17 mouse cellular contexts compared by ENCODE assay signal in genomic region chr11:117069027-117069426, GRCm38 (mm10). TPM values are rescaled to one million over a fixed set of nuclear protein-coding genes. Genes with fewer than 3 reads are reported as not detected.
A peak's percentile ranks its signal among the peaks of the same experiment; 100 is the strongest.
DNase-seq lines count a peak whose midpoint lies in the region; ATAC-seq and TF ChIP-seq lines count a peak whose summit lies in the region.
"Had no signal": no experiment of that assay in that cellular context is flagged by ENCODE, and none has a peak within 500 bp of the region (broad histone marks: within the 10 kb centered on the region; RNA-seq: fewer than 3 reads in every experiment).

No protein-coding gene starts in this region.

- intact Hi-C loops in gastrocnemius, adult 2 months (cut with DNase I): no loop called here

- ATAC-seq in liver, postnatal 0 days: no peak
- no peak for ATAC-seq in liver, embryonic 12.5 days
- ATAC-seq in kidney, embryonic 16.5 days (ENCODE audit: low FRiP score, low TSS enrichment): no peak
- ATAC-seq: hindbrain, embryonic 16.5 days; midbrain, embryonic 16.5 days had no signal

- no peaks in the 10 kb centered on the region for H3K36me3 ChIP-seq in liver, postnatal 0 days (replicated peaks; ENCODE audit: insufficient read depth, low read length)
- no peaks in the 10 kb centered on the region for H3K36me3 ChIP-seq in liver, embryonic 12.5 days
- no peaks in the 10 kb centered on the region for H3K36me3 ChIP-seq in kidney, embryonic 16.5 days (ENCODE audit: insufficient read depth, low read length)
- H3K36me3 ChIP-seq: forebrain, embryonic 12.5 days; lung, embryonic 15.5 days; neural tube, embryonic 15.5 days had no signal

- DNase-seq in gastrocnemius, adult 2 months: no peak
- no peak for DNase-seq in gastrocnemius, adult 18-20 months (ENCODE audit: low spot score)
- DNase-seq in liver, postnatal 0 days: no peak
- DNase-seq in thymus, postnatal 14 days: peak; percentile 42
- DNase-seq in embryo, embryonic 10.5 days (ENCODE audit: low spot score): no peak
- DNase-seq: cerebellum, adult 18-20 months; gastrocnemius, postnatal 25 days; left cerebral cortex, postnatal 4 days; right cerebral cortex, postnatal 4 days had no signal

- 60% methylated on average over 3 of the region's 3 CpGs for WGBS in liver, postnatal 0 days (ENCODE audit: insufficient replicate concordance)
- WGBS in liver, embryonic 12.5 days (ENCODE audit: insufficient replicate concordance): 53% methylated on average over 3 of the region's 3 CpGs
- WGBS in bone marrow, adult 2 months: 62% methylated on average over 3 of the region's 3 CpGs
- WGBS in kidney, embryonic 16.5 days: 51% methylated on average over 3 of the region's 3 CpGs

- H3K27me3 ChIP-seq in liver, postnatal 0 days (ENCODE audit: insufficient read depth, low read length): 0 out of 2 replicates have a peak, but pooled peaks cover 6% of the 10 kb centered on the region
- peaks cover 30% of the 10 kb centered on the region for H3K27me3 ChIP-seq in liver, embryonic 12.5 days (replicated peaks)
- no peaks in the 10 kb centered on the region for H3K27me3 ChIP-seq in kidney, embryonic 16.5 days (ENCODE audit: insufficient read depth, low read length)

- H3K9me3 ChIP-seq in liver, postnatal 0 days (ENCODE audit: low read length): no peaks in the 10 kb centered on the region
- no peaks in the 10 kb centered on the region for H3K9me3 ChIP-seq in liver, embryonic 12.5 days (replicated peaks)
- H3K9me3 ChIP-seq in kidney, embryonic 16.5 days (ENCODE audit: low read length): no peaks in the 10 kb centered on the region
- H3K9me3 ChIP-seq: forebrain, embryonic 12.5 days; lung, embryonic 15.5 days; neural tube, embryonic 15.5 days had no signal

- H3K27ac ChIP-seq in gastrocnemius, adult 2 months: no peak overlapping the region
- H3K27ac ChIP-seq in liver, postnatal 0 days (ENCODE audit: low read depth): no peak overlapping the region
- no peak overlapping the region for H3K27ac ChIP-seq in liver, embryonic 12.5 days
- H3K27ac ChIP-seq in bone marrow, adult 2 months (ENCODE audit: control insufficient read depth, insufficient read depth, low read depth, low read length, poor library complexity): no peak overlapping the region
- no peak overlapping the region for H3K27ac ChIP-seq in kidney, embryonic 16.5 days (ENCODE audit: low read length)
- H3K27ac ChIP-seq: forebrain, embryonic 12.5 days; lung, embryonic 15.5 days; neural tube, embryonic 15.5 days had no signal

- H3K4me2 ChIP-seq in liver, postnatal 0 days (ENCODE audit: low read depth, low read length): no peak overlapping the region
- no peak overlapping the region for H3K4me2 ChIP-seq in liver, embryonic 12.5 days
- no peak overlapping the region for H3K4me2 ChIP-seq in kidney, embryonic 16.5 days (replicated peaks; ENCODE audit: low read depth, low read length)
- H3K4me2 ChIP-seq: forebrain, embryonic 12.5 days; lung, embryonic 15.5 days; neural tube, embryonic 15.5 days had no signal

- TF ChIP-seq CTCF in gastrocnemius, adult 2 months (IDR thresholded peaks at IDR 0.05): peak; percentile 36; the same call in 1 of the 2 replicates
- peak; percentile 41 for TF ChIP-seq CTCF in liver, postnatal 0 days (IDR thresholded peaks at IDR 0.05; ENCODE audit: low read depth)
- TF ChIP-seq CTCF in bone marrow, adult 2 months (IDR thresholded peaks at IDR 0.05; ENCODE audit: control insufficient read depth, insufficient read depth, low read length): peak; percentile 26; the same call in 1 of the 2 replicates

- no peak overlapping the region for H3K9ac ChIP-seq in liver, postnatal 0 days (replicated peaks)
- no peak overlapping the region for H3K9ac ChIP-seq in liver, embryonic 12.5 days
- no peak overlapping the region for H3K9ac ChIP-seq in kidney, embryonic 16.5 days (replicated peaks; ENCODE audit: low read length)
- H3K9ac ChIP-seq: forebrain, embryonic 12.5 days; lung, embryonic 15.5 days; neural tube, embryonic 15.5 days had no signal

- no peaks in the 10 kb centered on the region for H3K4me1 ChIP-seq in liver, postnatal 0 days (ENCODE audit: insufficient read depth)
- H3K4me1 ChIP-seq in liver, embryonic 12.5 days: peaks cover 3% of the 10 kb centered on the region; the same call in 1 of the 2 replicates
- H3K4me1 ChIP-seq in bone marrow, adult 2 months (ENCODE audit: control insufficient read depth, insufficient read depth, low read length): no peaks in the 10 kb centered on the region
- no peaks in the 10 kb centered on the region for H3K4me1 ChIP-seq in kidney, embryonic 16.5 days (ENCODE audit: insufficient read depth, low read length)

- no peak overlapping the region for H3K4me3 ChIP-seq in gastrocnemius, adult 2 months
- H3K4me3 ChIP-seq in liver, postnatal 0 days (ENCODE audit: low read depth, low read length): no peak overlapping the region
- no peak overlapping the region for H3K4me3 ChIP-seq in liver, embryonic 12.5 days
- H3K4me3 ChIP-seq in bone marrow, adult 2 months (replicated peaks; ENCODE audit: control insufficient read depth, low read depth, low read length): no peak overlapping the region
- H3K4me3 ChIP-seq in kidney, embryonic 16.5 days (ENCODE audit: low read length): no peak overlapping the region
- H3K4me3 ChIP-seq: forebrain, embryonic 12.5 days; lung, embryonic 15.5 days; neural tube, embryonic 15.5 days had no signal

- TF ChIP-seq POLR2A in bone marrow, adult 2 months (IDR thresholded peaks at IDR 0.05; ENCODE audit: borderline replicate concordance, control insufficient read depth, low read depth, low read length): no peak

- TF ChIP-seq EP300 in liver, postnatal 0 days (IDR thresholded peaks at IDR 0.05; ENCODE audit: low read depth): no peak

RNA-seq across cellular contexts. Expression of gene Sec14l1, which starts 45.9 kb away (rescaled TPM):
- 10 to 100 TPM; 52.3 to 52.8 TPM for total RNA-seq in gastrocnemius, adult 2 months (2021)
- 10 to 100 TPM; 52.1 to 53.3 TPM for total RNA-seq in gastrocnemius, adult 18-20 months (2021)
- polyA plus RNA-seq in liver, postnatal 0 days (2015; fragmentation: Nextera tagmentation; extraction: Ambion mirVana): 8.2 and 9.2 TPM in 2 replicates
- 26.9 and 27.5 TPM in 2 replicates for polyA plus RNA-seq in liver, embryonic 12.5 days (2016; fragmentation: Nextera tagmentation; extraction: Ambion mirVana)
- 13.5 and 22.8 TPM in 2 replicates for polyA plus RNA-seq in bone marrow, adult 2 months (2011; ENCODE audit: insufficient read depth, insufficient read length, low replicate concordance, missing spikeins)
- polyA plus RNA-seq in kidney, embryonic 16.5 days (2015; fragmentation: Nextera tagmentation; extraction: Ambion mirVana): 91.5 and 92.9 TPM in 2 replicates
